Mouse (Mus musculus) myocyte (in vitro differentiated cells): ENCODE measurements around the gene Mgmt. TPM values are rescaled to one million over a fixed set of nuclear protein-coding genes. Genes with fewer than 3 reads are reported as not detected.

ENCODE experiments used
- H3K27me3 ChIP-seq: one replicate; pipeline ENCODE4 v1.6.1; 2011; ENCODE audit not compliant: control insufficient read depth, insufficient read depth, insufficient read length
- H3K36me3 ChIP-seq: one replicate; pipeline ENCODE4 v1.6.1; 2011; ENCODE audit not compliant: control insufficient read depth, insufficient read depth
- H3K4me2 ChIP-seq: one replicate; pipeline ENCODE4 v1.6.1; 2011; ENCODE audit warnings: low read depth, control low read depth
- H3K4me3 ChIP-seq: one replicate; pipeline ENCODE4 v1.5.1; 2011; ENCODE audit warnings: mild to moderate bottlenecking, control low read depth, moderate library complexity
- H3K79me2 ChIP-seq: one replicate; pipeline ENCODE4 v1.6.1; 2011; ENCODE audit not compliant: control insufficient read depth, insufficient read depth
- H3ac ChIP-seq: one replicate; pipeline ENCODE4 v1.6.1; 2011; ENCODE audit not compliant: control insufficient read depth, insufficient read length
- CEBPB ChIP-seq: IDR thresholded peaks from 2 replicates; pipeline ENCODE4 v1.6.1; 2011; ENCODE audit warnings: mild to moderate bottlenecking, moderate library complexity; ENCODE audit not compliant: poor library complexity, insufficient read depth, severe bottlenecking
- E2F4 ChIP-seq: IDR thresholded peaks from one replicate; pipeline ENCODE4 v1.6.1; 2011; ENCODE audit warnings: mild to moderate bottlenecking, control low read depth, moderate library complexity; ENCODE audit not compliant: insufficient read depth
- MAX ChIP-seq: IDR thresholded peaks from one replicate; pipeline ENCODE4 v1.6.1; 2011; ENCODE audit warnings: low read depth, mild to moderate bottlenecking, control low read depth
- MYOD1 ChIP-seq, 3 experiments: IDR thresholded peaks; one replicate each; pipeline ENCODE4 v1.6.1; 2011; ENCODE audit warnings: control low read depth in 2 of 3, low read depth in 2 of 3, mild to moderate bottlenecking in 2 of 3, moderate library complexity in 1 of 3; ENCODE audit not compliant: insufficient read length in 2 of 3, control insufficient read depth in 1 of 3
- MYOG ChIP-seq, 3 experiments: IDR thresholded peaks; one replicate each; pipeline ENCODE4 v1.6.1; 2011; ENCODE audit warnings: control low read depth in 2 of 3, low read depth in 2 of 3, mild to moderate bottlenecking in 2 of 3; ENCODE audit not compliant: insufficient read length in 2 of 3, control insufficient read depth in 1 of 3, insufficient read depth in 1 of 3
- POLR2A ChIP-seq: IDR thresholded peaks from one replicate; pipeline ENCODE4 v1.6.1; 2011; ENCODE audit warnings: low read depth, mild to moderate bottlenecking, control low read depth, moderate library complexity; ENCODE audit not compliant: insufficient read length
- POLR2AphosphoS2 ChIP-seq: IDR thresholded peaks from one replicate; pipeline ENCODE4 v1.6.1; 2011; ENCODE audit warnings: low read depth, control low read depth; ENCODE audit not compliant: insufficient read length
- REST ChIP-seq: IDR thresholded peaks from one replicate; pipeline ENCODE4 v1.6.1; 2011; ENCODE audit warnings: mild to moderate bottlenecking, control low read depth, moderate library complexity; ENCODE audit not compliant: insufficient read depth, insufficient read length
- SRF ChIP-seq: IDR thresholded peaks from one replicate; pipeline ENCODE4 v1.6.1; 2011; ENCODE audit warnings: low read depth; ENCODE audit not compliant: control insufficient read depth, insufficient read length
- TCF12 ChIP-seq: IDR thresholded peaks from one replicate; pipeline ENCODE4 v1.6.1; 2011; ENCODE audit warnings: mild to moderate bottlenecking, control low read depth; ENCODE audit not compliant: poor library complexity, insufficient read depth, severe bottlenecking
- TCF3 ChIP-seq: IDR thresholded peaks from one replicate; pipeline ENCODE4 v1.6.1; 2011; ENCODE audit warnings: low read depth, control low read depth; ENCODE audit not compliant: insufficient read length
- USF1 ChIP-seq: IDR thresholded peaks from one replicate; pipeline ENCODE4 v1.6.1; 2011; ENCODE audit warnings: low read depth, mild to moderate bottlenecking, control low read depth, moderate library complexity
- polyA plus RNA-seq: library from polyadenylated mRNA; unstranded; fragments of >200 nt; fragmentation: generic; extraction: Trizol; gene quantifications from one replicate; pipeline ENCODE4 v1.2.1, GENCODE M21; 2012; ENCODE audit warnings: missing spikeins

Gene Mgmt
- polyA plus RNA-seq, 1 experiment = 1.3 TPM

DNA sequence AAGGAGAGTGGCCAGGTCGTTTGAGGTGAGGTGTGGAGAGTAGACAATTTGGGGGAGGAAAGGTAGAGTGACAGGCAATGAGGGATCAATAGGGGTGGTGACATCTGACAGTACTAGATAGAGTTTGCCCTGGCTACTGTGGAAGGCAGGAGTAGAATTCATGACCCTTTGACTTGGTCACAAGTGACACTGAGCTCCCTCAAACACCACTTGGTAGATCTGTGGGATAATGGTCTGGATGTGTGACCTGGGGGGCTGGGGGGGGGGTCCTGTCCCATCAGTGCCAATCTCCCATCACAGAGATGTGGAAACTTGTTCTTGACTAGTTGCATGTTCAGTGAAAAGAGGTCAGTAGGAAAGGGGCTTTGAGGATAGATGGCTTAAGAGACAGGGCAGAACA, 20.0 kb upstream of the Mgmt start:
- no peak overlapping the region for H3K4me3 ChIP-seq
- H3K27me3 ChIP-seq = no peaks in the 10 kb centered on the region
- H3K36me3 ChIP-seq = no peaks in the 10 kb centered on the region
- no peaks in the 10 kb centered on the region for H3K79me2 ChIP-seq
- TF ChIP-seq CEBPB = no peak
- no peak for TF ChIP-seq SRF
- TF ChIP-seq USF1 = no peak
- TF ChIP-seq MYOG (IDR thresholded peaks at IDR 0.05; ENCODE audit: control insufficient read depth in 1 of 3, insufficient read depth in 1 of 3, insufficient read length in 2 of 3, low read depth in 2 of 3) = no peak
- no peak for TF ChIP-seq TCF3
- TF ChIP-seq POLR2AphosphoS2 = no peak
- no peak for TF ChIP-seq E2F4
- TF ChIP-seq MAX = no peak
- no peak for TF ChIP-seq POLR2A
- TF ChIP-seq REST = no peak
- no peak overlapping the region for H3K4me2 ChIP-seq
- H3ac ChIP-seq = no peak overlapping the region

DNA sequence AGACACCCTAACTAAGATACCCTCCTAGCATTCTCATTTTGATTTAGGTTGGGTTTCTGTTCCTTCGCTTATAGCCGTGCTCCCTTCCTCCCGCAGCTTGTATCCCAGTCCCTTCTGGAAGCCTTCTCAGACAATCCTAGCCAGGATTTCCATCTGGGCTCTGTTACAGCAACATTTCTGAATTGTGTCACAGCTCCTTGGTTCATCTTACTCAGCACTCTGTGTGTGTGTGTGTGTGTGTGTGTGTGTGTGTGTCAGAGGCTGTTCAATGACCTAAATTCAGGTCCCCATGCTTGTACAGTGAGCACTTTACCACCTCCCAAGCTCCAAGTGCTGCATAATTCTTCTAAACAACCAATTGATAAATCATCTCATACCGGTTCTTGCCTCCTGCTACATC, 14.0 kb upstream of the Mgmt start:
- H3K4me3 ChIP-seq = no peak overlapping the region
- TF ChIP-seq E2F4 (no peak), CEBPB (no peak), TCF12 (no peak), MYOG (IDR thresholded peaks at IDR 0.05; ENCODE audit: control insufficient read depth in 1 of 3, insufficient read depth in 1 of 3, insufficient read length in 2 of 3, low read depth in 2 of 3) (no peak), POLR2A (no peak), USF1 (no peak), SRF (no peak), MYOD1 (IDR thresholded peaks at IDR 0.05; ENCODE audit: control insufficient read depth in 1 of 3, insufficient read length in 2 of 3, low read depth in 2 of 3) (no peak), MAX (no peak), TCF3 (no peak), REST (no peak), POLR2AphosphoS2 (no peak)
- H3K27me3 ChIP-seq = no peaks in the 10 kb centered on the region
- H3K36me3 ChIP-seq = no peaks in the 10 kb centered on the region
- H3K4me2 ChIP-seq = no peak overlapping the region
- no peaks in the 10 kb centered on the region for H3K79me2 ChIP-seq
- no peak overlapping the region for H3ac ChIP-seq

DNA sequence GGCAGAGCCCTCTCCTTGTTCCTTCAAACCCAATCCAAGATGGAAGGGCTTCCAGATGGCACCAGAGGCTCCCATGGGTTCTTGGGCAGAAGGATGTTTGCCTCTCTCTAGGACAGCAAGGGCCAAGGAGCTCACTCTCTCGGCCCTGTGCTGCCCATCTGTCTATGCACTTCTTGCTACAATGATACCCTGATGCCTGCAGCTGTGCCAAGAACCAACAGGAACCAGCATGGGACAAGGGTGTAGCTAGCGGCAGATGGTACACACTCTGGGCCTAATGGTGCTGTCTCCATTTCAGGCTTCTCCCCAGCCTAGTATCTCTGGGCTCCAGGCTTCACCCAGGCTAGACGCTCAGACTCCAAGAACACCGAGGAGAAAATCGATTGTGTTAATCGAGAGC, 6.3 kb upstream of the Mgmt start:
- Histone ChIP-seq H3ac (no peak overlapping the region), H3K4me3 (no peak overlapping the region), H3K27me3 (no peaks in the 10 kb centered on the region), H3K4me2 (no peak overlapping the region), H3K79me2 (no peaks in the 10 kb centered on the region), H3K36me3 (no peaks in the 10 kb centered on the region)
- no peak for TF ChIP-seq CEBPB
- no peak for TF ChIP-seq TCF3
- TF ChIP-seq MYOD1 (IDR thresholded peaks at IDR 0.05; ENCODE audit: control insufficient read depth in 1 of 3, insufficient read length in 2 of 3, low read depth in 2 of 3) = no peak
- no peak for TF ChIP-seq E2F4
- no peak for TF ChIP-seq USF1
- TF ChIP-seq POLR2A = no peak
- TF ChIP-seq TCF12 = no peak
- no peak for TF ChIP-seq POLR2AphosphoS2
- no peak for TF ChIP-seq MYOG (IDR thresholded peaks at IDR 0.05; ENCODE audit: control insufficient read depth in 1 of 3, insufficient read depth in 1 of 3, insufficient read length in 2 of 3, low read depth in 2 of 3)
- no peak for TF ChIP-seq MAX
- TF ChIP-seq REST = no peak
- TF ChIP-seq SRF = no peak

DNA sequence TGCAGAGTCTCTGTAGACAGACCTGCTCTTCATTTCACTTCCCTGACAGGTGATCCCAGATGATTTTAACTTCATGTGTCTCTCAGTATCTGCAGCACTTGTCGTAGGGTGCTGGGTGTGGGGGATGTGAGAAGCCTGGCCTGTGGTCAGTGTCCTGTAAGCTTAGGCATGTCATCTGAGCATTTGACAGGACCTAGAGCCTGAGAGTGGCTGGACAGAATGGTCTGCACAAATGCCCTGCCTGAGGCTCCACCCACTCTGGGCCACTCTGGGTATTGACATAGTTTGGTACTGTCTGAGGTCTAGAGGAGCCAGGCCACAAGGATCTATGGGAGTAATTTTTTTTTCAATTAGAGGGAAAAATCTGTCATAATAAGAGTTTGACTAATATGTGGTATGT, 942 bp downstream of the Mgmt start:
- H3K27me3 ChIP-seq = no peaks in the 10 kb centered on the region
- TF ChIP-seq SRF (no peak), USF1 (no peak), MAX (no peak), TCF3 (no peak), MYOD1 (IDR thresholded peaks at IDR 0.05; ENCODE audit: control insufficient read depth in 1 of 3, insufficient read length in 2 of 3, low read depth in 2 of 3) (no peak), POLR2A (no peak), TCF12 (no peak), REST (no peak), E2F4 (no peak), MYOG (IDR thresholded peaks at IDR 0.05; ENCODE audit: control insufficient read depth in 1 of 3, insufficient read depth in 1 of 3, insufficient read length in 2 of 3, low read depth in 2 of 3) (no peak), CEBPB (no peak), POLR2AphosphoS2 (no peak)
- no peak overlapping the region for H3K4me3 ChIP-seq
- H3ac ChIP-seq = no peak overlapping the region
- no peaks in the 10 kb centered on the region for H3K79me2 ChIP-seq
- H3K4me2 ChIP-seq = no peak overlapping the region
- no peaks in the 10 kb centered on the region for H3K36me3 ChIP-seq

DNA sequence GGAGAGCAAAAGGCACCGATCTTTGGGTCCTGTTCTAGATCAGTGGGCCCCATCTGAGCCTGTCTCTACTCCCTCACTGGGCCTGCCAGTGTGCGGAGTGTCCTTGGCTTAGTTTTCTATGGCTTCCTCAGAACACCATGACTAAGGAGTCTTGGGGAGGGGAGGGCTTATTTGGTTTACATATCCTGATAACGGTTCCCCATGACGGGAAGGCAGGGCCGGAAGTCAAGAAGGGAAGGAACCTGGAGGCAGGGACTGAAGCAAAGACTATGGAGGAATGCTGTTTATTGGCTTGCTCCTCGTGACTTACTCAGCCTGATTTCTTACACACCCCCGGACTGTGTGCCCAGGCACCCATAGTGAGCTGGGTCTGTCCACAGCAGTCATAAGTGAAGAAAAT, 1.4 kb downstream of the Mgmt start:
- no peaks in the 10 kb centered on the region for H3K79me2 ChIP-seq
- TF ChIP-seq REST (no peak), MAX (no peak), E2F4 (no peak), CEBPB (no peak), TCF12 (no peak), TCF3 (no peak), MYOD1 (IDR thresholded peaks at IDR 0.05; ENCODE audit: control insufficient read depth in 1 of 3, insufficient read length in 2 of 3, low read depth in 2 of 3) (no peak), POLR2A (no peak), POLR2AphosphoS2 (no peak), MYOG (IDR thresholded peaks at IDR 0.05; ENCODE audit: control insufficient read depth in 1 of 3, insufficient read depth in 1 of 3, insufficient read length in 2 of 3, low read depth in 2 of 3) (no peak), SRF (no peak), USF1 (no peak)
- no peaks in the 10 kb centered on the region for H3K36me3 ChIP-seq
- no peak overlapping the region for H3ac ChIP-seq
- H3K4me2 ChIP-seq = no peak overlapping the region
- H3K27me3 ChIP-seq = no peaks in the 10 kb centered on the region
- no peak overlapping the region for H3K4me3 ChIP-seq
